Mouse (Mus musculus): ENCODE results near the gene Il21r. TPM values are rescaled to one million over a fixed set of nuclear protein-coding genes. Genes with fewer than 3 reads are reported as not detected.

The Il21r gene
- polyA plus RNA-seq, 1 experiment from 2014 or later, result 0.35 TPM

Other genes starting within 250 kb of the Il21r start
- gene Kdm8, start 158.8 kb upstream of the Il21r start, polyA plus RNA-seq (2016; fragmentation: Nextera tagmentation; extraction: Ambion mirVana), result 16.4 and 16.5 TPM in 2 replicates
- gene Nsmce1, start 111.8 kb upstream of the Il21r start, polyA plus RNA-seq (2016; fragmentation: Nextera tagmentation; extraction: Ambion mirVana), result 120 and 123 TPM in 2 replicates
- gene Il4ra, start 51.3 kb upstream of the Il21r start, polyA plus RNA-seq (2016; fragmentation: Nextera tagmentation; extraction: Ambion mirVana), result 3.7 and 4.9 TPM in 2 replicates
- gene Gtf3c1, start 104.4 kb downstream of the Il21r start, polyA plus RNA-seq (2016; fragmentation: Nextera tagmentation; extraction: Ambion mirVana), result 49.3 and 52.1 TPM in 2 replicates
- 8.8 and 8.9 TPM in 2 replicates for gene D430042O09Rik, start 104.5 kb downstream of the Il21r start, polyA plus RNA-seq (2016; fragmentation: Nextera tagmentation; extraction: Ambion mirVana)

Measured in embryonic facial prominence, embryonic 10.5 days (tissue).